Mouse (Mus musculus): ENCODE measurements around the gene Kap. TPM values are rescaled to one million over a fixed set of nuclear protein-coding genes. Genes with fewer than 3 reads are reported as not detected.

Gene Kap
- not detected for polyA plus RNA-seq (2014; fragmentation: Illumina TruSeq; extraction: RNeasy Lipid Tissue Mini Kit (QIAGEN cat#74804); ENCODE audit: insufficient read depth, low read depth, low replicate concordance)

GRCm38 (mm10) chr6:133853526-133853925, at the start of gene Kap:
Gene Kap, minus strand, starts transcription at chr6:133853762.

Other genes with a start within 250 kb of the Kap start
- gene Etv6, start 181.9 kb upstream of the Kap start, polyA plus RNA-seq (2014; fragmentation: Illumina TruSeq; extraction: RNeasy Lipid Tissue Mini Kit (QIAGEN cat#74804); ENCODE audit: insufficient read depth, low read depth, low replicate concordance), result 4.8 TPM

All from lung, adult 10 weeks (tissue).